Mouse (Mus musculus) midbrain, postnatal 0 days (tissue): ENCODE data around the gene Card9. TPM values are rescaled to one million over a fixed set of nuclear protein-coding genes. Genes with fewer than 3 reads are reported as not detected.
A peak's percentile ranks its signal among the peaks of the same experiment; 100 is the strongest.

Experiments used
- ATAC-seq: fragments of 200-750 bp; cut with Nextera tagmentation; 2 replicates; pipeline ENCODE4 v1.8.0; 2017; ENCODE audit warnings: moderate number of reproducible peaks, mild to moderate bottlenecking, moderate TSS enrichment, moderate library complexity; ENCODE audit not compliant: low FRiP score
- DNase-seq: peaks from one replicate; pipeline ENCODE4 v3.0.0-alpha.2; 2015; ENCODE audit warnings: low spot score
- H3K27ac ChIP-seq: fragments of 300-500 bp; sonication (generic); 2 replicates; pipeline ENCODE4 v1.5.1; 2014; ENCODE audit warnings: low read depth, mild to moderate bottlenecking, low read length, mixed read lengths
- H3K27me3 ChIP-seq: fragments of 300-500 bp; sonication (generic); 2 replicates; pipeline ENCODE4 v1.6.1; 2014; ENCODE audit warnings: low read length, control low read depth, mixed read lengths; ENCODE audit not compliant: insufficient read depth
- H3K36me3 ChIP-seq: fragments of 300-500 bp; sonication (generic); 2 replicates; pipeline ENCODE4 v1.6.1; 2014; ENCODE audit warnings: low read length, control low read depth, mixed read lengths; ENCODE audit not compliant: insufficient read depth
- H3K4me1 ChIP-seq: fragments of 300-500 bp; sonication (generic); 2 replicates; pipeline ENCODE4 v1.6.1; 2014; ENCODE audit warnings: mild to moderate bottlenecking, control low read depth, antibody characterized with exemption, low read length, mixed read lengths; ENCODE audit not compliant: insufficient read depth
- H3K4me2 ChIP-seq: fragments of 300-500 bp; sonication (generic); 2 replicates; pipeline ENCODE4 v1.6.1; 2014; ENCODE audit warnings: low read depth, mild to moderate bottlenecking, low read length, mixed read lengths; ENCODE audit not compliant: poor library complexity, severe bottlenecking
- H3K4me3 ChIP-seq: fragments of 300-500 bp; sonication (generic); 2 replicates; pipeline ENCODE4 v1.5.1; 2014; ENCODE audit warnings: low read depth, mild to moderate bottlenecking, low read length, moderate library complexity
- H3K9ac ChIP-seq: fragments of 300-500 bp; sonication (generic); replicated peaks from 2 replicates; pipeline ENCODE4 v1.6.1; 2014; ENCODE audit warnings: mild to moderate bottlenecking, low read length, moderate library complexity, mixed read lengths; ENCODE audit not compliant: poor library complexity, severe bottlenecking
- H3K9me3 ChIP-seq: fragments of 300-500 bp; sonication (generic); 2 replicates; pipeline ENCODE4 v1.6.1; 2016; ENCODE audit warnings: low read length, control low read depth
- CTCF ChIP-seq: IDR thresholded peaks from 2 replicates; pipeline ENCODE4 v1.5.1; 2016; ENCODE audit warnings: antibody characterized with exemption, mild to moderate bottlenecking
- WGBS: fragments of 180-500 bp; shearing (Covaris S2); extraction: QIAGEN DNeasy Blood & Tissue Kit; methylation state at CpG from one replicate; pipeline ENCODE4 v1.1.7; 2014; 5-methylcytosine and 5-hydroxymethylcytosine counted together
- polyA plus RNA-seq: library from polyadenylated mRNA; unstranded; fragments of >200 nt; fragmentation: Nextera tagmentation; extraction: Ambion mirVana; gene quantifications from 2 replicates; pipeline ENCODE4 v1.2.1, GENCODE M21; 2015
- total RNA-seq: library from RNA; depleted of rRNA; stranded (reverse); fragments of >200 nt; gene quantifications from 2 replicates; pipeline ENCODE4 v1.2.3, GENCODE M21; 2014

The Card9 gene
- total and polyA plus RNA-seq, 2 experiments from 2014 or later: 1.6 to 11.9 TPM

GRCm38 (mm10) chr2:26368572-26368971, 7.9 kb upstream of the Card9 start:
- Histone ChIP-seq H3K27me3 (no peaks in the 10 kb centered on the region), H3K27ac (no peak overlapping the region), H3K4me1 (no peaks in the 10 kb centered on the region), H3K9ac (no peak overlapping the region), H3K4me2 (no peak overlapping the region), H3K9me3 (no peaks in the 10 kb centered on the region), H3K36me3 (peaks cover 90% of the 10 kb centered on the region), H3K4me3 (no peak overlapping the region)
- DNase-seq: no peak
- no peak for TF ChIP-seq CTCF
- ATAC-seq: no peak
- 83% methylated on average over 1 of the region's 1 CpGs for WGBS

GRCm38 (mm10) chr2:26367911-26368310, 7.2 kb upstream of the Card9 start:
- DNase-seq: no peak
- Histone ChIP-seq H3K4me2 (no peak overlapping the region), H3K4me3 (no peak overlapping the region), H3K4me1 (no peaks in the 10 kb centered on the region), H3K27me3 (no peaks in the 10 kb centered on the region), H3K36me3 (peaks cover 89% of the 10 kb centered on the region), H3K27ac (no peak overlapping the region), H3K9ac (no peak overlapping the region), H3K9me3 (no peaks in the 10 kb centered on the region)
- 91% methylated on average over 6 of the region's 6 CpGs for WGBS
- no peak for TF ChIP-seq CTCF
- ATAC-seq: no peak

GRCm38 (mm10) chr2:26364738-26365465, 4.2 kb upstream of the Card9 start:
- Histone ChIP-seq H3K27ac (no peak overlapping the region), H3K36me3 (peaks cover 70% of the 10 kb centered on the region), H3K4me2 (no peak overlapping the region), H3K4me3 (no peak overlapping the region), H3K4me1 (no peaks in the 10 kb centered on the region), H3K9ac (no peak overlapping the region), H3K27me3 (no peaks in the 10 kb centered on the region), H3K9me3 (no peaks in the 10 kb centered on the region)
- TF ChIP-seq CTCF: no peak
- DNase-seq: peak; percentile 21
- WGBS: 76% methylated on average over 10 of the region's 10 CpGs
- no peak for ATAC-seq

GRCm38 (mm10) chr2:26363481-26363880, 2.8 kb upstream of the Card9 start:
- Histone ChIP-seq H3K27me3 (no peaks in the 10 kb centered on the region), H3K4me3 (no peak overlapping the region), H3K4me1 (no peaks in the 10 kb centered on the region), H3K4me2 (no peak overlapping the region), H3K9me3 (no peaks in the 10 kb centered on the region), H3K27ac (no peak overlapping the region), H3K36me3 (peaks cover 56% of the 10 kb centered on the region), H3K9ac (no peak overlapping the region)
- 97% methylated on average over 5 of the region's 5 CpGs for WGBS
- no peak for ATAC-seq
- DNase-seq: no peak
- TF ChIP-seq CTCF: no peak

GRCm38 (mm10) chr2:26362991-26363390, 2.3 kb upstream of the Card9 start:
- ATAC-seq: no peak
- Histone ChIP-seq H3K27ac (no peak overlapping the region), H3K9me3 (no peaks in the 10 kb centered on the region), H3K4me1 (no peaks in the 10 kb centered on the region), H3K4me3 (no peak overlapping the region), H3K4me2 (no peak overlapping the region), H3K27me3 (no peaks in the 10 kb centered on the region), H3K36me3 (peaks cover 51% of the 10 kb centered on the region), H3K9ac (no peak overlapping the region)
- DNase-seq: no peak
- TF ChIP-seq CTCF: no peak
- 87% methylated on average over 5 of the region's 5 CpGs for WGBS

GRCm38 (mm10) chr2:26359983-26360382, 735 bp downstream of the Card9 start:
- peak; percentile 40 for DNase-seq
- H3K27ac ChIP-seq: no peak overlapping the region
- WGBS: 86% methylated on average over 6 of the region's 6 CpGs

More at GRCm38 (mm10) chr2:26359983-26360382, 735 bp downstream of the Card9 start:
- Histone ChIP-seq H3K36me3 (peaks cover 23% of the 10 kb centered on the region), H3K4me2 (no peak overlapping the region), H3K4me1 (no peaks in the 10 kb centered on the region), H3K27me3 (no peaks in the 10 kb centered on the region), H3K9me3 (no peaks in the 10 kb centered on the region), H3K4me3 (no peak overlapping the region), H3K9ac (no peak overlapping the region)
- ATAC-seq: no peak; the same call in 1 of the 2 replicates
- TF ChIP-seq CTCF: no peak
